Mouse (Mus musculus): ENCODE measurements around the gene Usp49. TPM values are rescaled to one million over a fixed set of nuclear protein-coding genes. Genes with fewer than 3 reads are reported as not detected.
"Not testable (repeated sequence)": the region's sequence is repeated elsewhere in the genome, so short reads cannot be mapped to it uniquely, and the experiment has no call there.

Usp49 gene
- total RNA-seq, 2 experiments from 2014 or later, result 9.9 to 11.6 TPM

DNA sequence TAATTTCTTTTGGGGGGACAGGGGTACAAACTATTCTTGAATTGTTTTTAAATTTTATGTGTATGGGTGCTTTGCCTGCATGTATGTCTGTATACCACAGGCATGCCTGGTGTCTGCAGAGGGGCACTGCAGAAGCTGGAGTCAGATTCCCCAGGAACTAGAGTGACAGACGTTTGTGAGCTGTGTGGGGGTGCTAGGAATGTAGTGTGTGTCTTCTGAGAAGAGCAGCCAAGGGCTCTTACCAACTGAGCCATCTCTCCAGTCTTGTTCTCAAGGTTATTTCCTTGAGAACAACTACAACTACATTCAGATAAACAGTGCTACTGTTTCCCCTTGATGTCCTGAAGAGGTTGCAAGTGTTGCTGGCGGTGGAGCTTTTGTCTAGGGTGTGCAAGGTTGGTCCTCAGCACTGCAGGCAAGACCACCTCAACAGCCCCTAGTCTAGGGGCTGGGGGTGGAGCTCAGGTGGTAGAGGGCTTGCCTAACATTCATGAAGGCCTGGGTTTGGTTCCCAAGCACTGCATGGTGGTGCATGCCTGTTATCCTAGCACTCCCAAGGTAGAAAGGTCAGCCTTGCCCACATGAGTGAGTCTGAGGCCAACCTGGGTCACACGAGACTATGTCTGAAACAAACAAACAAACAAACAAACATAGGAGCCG is 1.8 kb downstream of the Usp49 start:
- intact Hi-C loops (cut with DNase I), result no loop called here

DNA sequence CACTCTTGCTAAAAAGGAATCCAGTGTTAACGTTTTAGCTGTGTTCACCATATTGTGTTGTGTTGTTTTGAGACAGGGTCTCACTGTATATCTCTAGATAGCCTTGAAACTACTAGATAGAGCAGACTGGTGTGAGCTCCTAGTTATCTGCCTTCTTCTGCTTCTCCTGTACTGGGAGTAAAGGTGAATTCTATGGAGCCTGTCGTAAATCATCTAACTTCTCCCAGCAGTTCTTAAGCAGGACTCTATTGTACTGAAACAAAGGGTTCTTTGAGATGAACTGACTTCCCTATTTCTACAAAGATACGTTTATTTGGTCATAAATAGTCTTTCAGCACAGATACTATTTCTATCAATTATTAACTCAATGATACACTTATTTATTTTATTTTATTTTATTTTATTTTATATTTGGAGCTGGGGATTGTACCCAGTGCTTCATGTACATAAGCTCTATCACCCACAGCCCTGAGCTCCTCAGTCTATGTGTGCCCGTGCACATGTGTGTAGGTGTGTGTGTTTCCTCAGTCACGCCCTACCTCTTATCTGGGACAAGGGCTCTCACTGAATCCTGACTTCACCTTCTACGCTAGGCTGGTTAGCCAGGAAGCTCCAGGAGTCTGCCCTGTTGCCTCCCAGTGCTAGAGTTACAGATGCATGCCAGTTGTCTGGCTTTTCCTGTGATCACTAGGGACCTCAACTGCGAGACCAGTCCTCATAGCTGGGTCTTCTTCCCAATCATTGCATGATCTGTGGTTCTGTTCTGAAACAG is 3.7 kb downstream of the Usp49 start:
- DNase-seq (ENCODE audit: low spot score in 2 of 2), result no peak

More for the DNA sequence above, 1.8 kb downstream of the Usp49 start:
- no peak for DNase-seq (ENCODE audit: low spot score in 2 of 2)

DNA sequence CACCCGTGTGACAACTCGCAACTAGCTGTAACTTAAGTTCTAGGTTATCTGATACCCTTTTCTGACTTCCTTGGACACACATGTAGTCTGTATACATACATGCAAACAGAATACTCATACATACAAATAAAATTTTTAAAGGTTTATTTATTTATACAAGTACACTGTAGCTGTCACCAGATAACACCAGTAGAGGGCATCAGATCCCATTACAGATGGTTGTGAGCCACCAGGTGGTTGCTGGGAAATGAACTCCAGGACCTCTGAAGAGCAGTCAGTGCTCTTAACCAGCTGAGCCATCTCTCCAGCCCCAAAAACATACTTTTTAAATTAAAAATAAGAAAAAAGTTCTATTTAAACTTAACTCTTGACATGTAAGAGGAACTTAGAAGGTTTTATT is 12.5 kb downstream of the Usp49 start:
- DNase-seq (ENCODE audit: low spot score in 2 of 2), result no peak

More for the DNA sequence above, 3.7 kb downstream of the Usp49 start:
- intact Hi-C loops (cut with DNase I), result no loop called here

DNA sequence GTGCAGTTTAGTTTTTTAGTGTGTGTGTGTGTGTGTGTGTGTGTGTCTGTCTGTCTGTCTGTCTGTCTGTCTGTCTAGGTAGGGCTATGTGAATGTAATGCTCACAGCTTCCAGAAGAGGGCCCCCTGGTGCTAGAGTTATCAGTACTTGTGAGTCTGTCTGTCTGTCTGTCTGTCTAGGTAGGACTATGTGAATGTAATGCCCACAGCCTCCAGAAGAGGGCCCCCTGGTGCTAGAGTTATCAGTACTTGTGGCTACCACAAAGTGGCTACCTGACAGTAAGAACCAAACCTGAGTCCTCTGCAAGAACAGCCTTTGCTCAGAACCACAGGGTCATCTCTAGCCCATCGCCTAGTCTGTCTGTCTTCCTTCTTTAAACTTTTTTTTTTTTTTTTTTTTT is 16.2 kb downstream of the Usp49 start:
- peak; percentile 27 to 58 for DNase-seq (ENCODE audit: low spot score in 2 of 2)
- intact Hi-C loops (cut with DNase I), result loop anchor here (1.0 kb wide), 1 partner anchor 30 kb away; no protein-coding TSS in a partner anchor

More for the DNA sequence above, 12.5 kb downstream of the Usp49 start:
- intact Hi-C loops (cut with DNase I), result no loop called here

DNA sequence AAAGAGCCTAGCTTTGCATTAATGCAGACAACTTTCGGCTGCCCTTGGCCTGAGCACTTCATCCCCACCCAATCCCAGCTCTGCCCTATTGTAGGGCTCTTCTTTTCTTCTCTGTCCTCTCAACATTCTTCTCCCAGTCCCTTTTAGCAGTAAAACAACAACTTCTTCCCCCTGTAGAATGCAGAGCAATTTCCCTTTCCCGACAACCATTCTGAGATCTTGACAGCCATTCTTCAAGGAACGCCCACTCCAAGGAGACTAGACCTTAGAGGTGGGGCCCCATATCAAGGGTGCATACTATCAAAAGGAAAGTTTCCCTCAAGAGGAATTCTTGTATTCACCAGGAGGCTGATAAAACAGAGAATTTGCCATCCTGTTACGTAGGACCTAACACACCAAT is 18.5 kb downstream of the Usp49 start:
- intact Hi-C loops (cut with DNase I), result no loop called here
- DNase-seq (ENCODE audit: low spot score in 2 of 2), result no peak

DNA sequence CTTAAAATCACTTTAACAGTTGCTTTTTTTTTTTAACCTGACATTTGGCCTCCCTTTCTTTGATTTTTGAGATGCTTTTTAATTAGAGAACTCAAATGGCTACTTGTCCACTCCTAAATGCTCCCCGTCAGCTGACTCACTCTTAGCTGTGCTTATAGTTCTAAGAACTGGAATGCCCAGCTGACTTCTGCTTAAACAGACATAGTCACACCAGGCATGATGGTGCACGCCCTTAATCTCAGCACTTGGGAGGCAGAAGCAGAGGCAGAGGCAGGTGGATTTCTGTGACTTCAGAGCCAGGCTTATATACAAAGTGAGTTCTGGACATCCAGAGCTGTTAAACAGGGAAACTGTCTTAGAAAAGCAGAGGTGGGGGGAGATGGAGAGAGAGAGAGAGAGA is 21.5 kb downstream of the Usp49 start:
- no peak for DNase-seq (ENCODE audit: low spot score in 2 of 2)
- intact Hi-C loops (cut with DNase I), result no loop called here

DNA sequence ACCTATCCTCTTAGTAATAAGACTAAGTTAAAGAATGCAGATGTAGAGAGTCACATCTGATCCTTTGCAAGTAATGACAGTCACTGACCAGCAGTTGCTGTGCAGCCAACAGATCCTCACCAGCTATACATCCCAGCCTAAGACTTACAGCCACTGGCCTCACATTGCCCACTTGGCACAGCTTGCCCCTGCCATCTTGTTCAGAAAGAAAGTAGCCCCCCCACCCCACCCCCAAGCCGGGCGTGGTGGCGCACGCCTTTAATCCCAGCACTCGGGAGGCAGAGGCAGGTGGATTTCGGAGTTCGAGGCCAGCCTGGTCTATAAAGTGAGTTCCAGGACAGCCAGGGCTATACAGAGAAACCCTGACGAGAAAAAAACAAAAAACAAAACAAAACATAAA is 23.9 kb downstream of the Usp49 start:
- intact Hi-C loops (cut with DNase I); DNase-seq (ENCODE audit: low spot score in 2 of 2): not testable (repeated sequence)

DNA sequence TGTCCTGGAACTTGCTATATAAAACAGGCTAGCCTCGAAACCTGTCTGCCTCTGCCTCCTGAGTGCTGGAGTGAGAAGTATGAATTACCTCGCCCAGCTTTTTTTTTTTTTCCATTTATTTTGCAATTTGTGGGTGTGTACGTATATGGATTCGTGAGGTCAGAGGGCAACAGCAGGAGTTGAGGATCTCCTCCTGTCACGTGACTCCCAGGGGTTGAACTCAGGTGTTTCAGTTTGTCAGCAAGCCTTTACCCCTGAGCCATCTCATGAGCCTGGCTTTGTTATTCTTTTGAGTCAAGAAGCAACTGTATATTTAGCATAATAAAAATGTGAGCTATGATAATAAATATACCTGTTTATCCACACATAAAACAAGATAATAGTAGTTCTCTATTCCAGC is 25.2 kb downstream of the Usp49 start:
- intact Hi-C loops (cut with DNase I), result no loop called here

DNA sequence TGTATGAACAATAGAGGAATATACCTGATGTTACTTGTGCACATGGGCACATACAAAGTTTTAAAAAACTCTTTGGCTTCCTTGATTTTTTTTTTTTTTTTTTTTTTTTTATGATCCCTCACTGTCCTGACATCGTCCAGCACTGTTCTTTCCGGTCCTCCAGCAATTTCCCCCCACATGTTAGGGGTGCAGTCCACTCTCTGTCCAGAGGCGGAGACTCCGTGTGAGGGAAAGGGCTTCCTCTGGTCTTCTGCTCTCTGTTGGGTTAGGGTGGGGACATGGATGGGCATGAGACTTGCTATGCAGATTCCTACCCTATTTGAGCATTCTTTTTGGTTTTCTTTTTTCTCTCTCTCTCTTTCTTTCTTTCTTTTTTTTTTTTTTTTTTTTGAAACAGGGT is 27.4 kb downstream of the Usp49 start:
- intact Hi-C loops (cut with DNase I), result no loop called here
- no peak for DNase-seq (ENCODE audit: low spot score in 2 of 2)

More for the DNA sequence above, 25.2 kb downstream of the Usp49 start:
- no peak for DNase-seq (ENCODE audit: low spot score in 2 of 2)

DNA sequence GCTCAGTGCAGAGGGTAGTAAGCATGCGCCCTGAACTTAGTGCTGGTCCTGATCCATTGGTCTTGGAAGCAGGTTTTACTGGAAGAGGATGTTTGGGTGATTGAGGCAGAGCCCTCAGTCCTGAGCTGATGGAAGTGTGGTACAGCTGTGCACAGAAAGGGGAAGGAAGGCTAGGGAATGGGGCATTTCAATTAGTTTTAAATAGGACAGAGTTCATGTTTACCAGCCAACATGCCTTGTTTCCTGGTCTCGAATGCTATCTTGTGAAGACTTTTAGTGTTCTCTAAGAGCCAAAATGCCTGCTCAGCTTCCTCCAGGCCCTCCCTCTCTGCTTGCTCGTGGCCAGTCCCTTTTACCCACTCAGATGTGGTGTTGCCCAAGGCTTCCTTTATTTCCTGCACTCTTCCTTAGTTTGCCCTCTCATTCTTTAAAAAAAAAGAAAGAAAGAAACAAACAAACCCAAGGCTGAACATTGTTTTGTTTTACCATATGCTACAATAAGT is 28.3 kb downstream of the Usp49 start:
- intact Hi-C loops (cut with DNase I), result no loop called here
- no peak for DNase-seq (ENCODE audit: low spot score in 2 of 2)

DNA sequence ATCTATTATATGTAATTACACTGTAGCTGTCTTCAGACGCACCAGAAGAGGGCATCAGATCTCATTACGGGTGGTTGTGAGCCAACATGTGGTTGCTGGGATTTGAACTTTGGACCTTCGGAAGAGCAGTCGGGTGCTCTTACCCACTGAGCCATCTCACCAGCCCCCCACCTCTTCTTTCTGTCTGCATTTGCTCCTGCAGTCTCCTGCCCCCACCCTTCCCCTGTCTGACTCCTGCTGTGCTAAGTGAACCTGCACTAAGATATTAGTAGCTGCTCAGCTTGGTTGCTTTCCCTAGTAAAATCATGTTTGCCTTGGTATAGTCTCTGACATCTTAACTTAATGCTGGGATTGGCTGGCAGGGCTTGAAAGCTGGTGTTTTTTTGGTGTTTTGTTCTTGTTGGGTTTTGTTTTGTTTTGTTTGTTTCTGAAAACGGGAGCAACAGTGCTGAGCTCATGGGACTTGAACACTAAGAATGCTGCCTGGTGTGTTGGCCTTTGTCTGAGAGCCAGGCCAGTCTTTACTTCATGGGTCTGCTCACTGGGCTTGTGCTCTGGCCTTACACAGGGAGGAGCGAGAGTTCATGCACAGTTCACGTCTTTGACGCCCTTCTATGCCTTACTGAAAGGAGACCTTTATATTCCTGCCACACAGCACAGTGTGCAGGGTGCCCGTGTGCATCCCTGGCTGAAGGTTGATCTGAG is 32.7 kb downstream of the Usp49 start:
- intact Hi-C loops (cut with DNase I), result no loop called here

DNA sequence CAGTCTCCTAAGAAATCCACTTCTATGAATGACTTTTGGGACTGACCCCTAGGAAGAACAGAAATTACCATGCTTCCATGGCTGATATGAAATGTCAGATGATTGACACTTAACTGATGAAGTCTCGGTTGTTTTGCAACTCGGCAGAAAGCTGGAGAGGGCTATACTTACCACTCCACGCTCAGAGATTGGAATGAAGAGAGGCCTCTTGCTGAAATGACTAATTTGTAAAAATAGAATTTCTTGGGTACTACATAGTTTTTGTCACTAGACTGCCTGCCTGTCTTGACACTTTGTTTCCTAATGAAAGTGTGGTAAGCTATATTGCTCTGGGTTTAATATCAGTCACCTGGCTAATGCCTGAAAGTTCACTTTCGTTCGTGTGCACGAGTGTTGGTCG is 34.0 kb downstream of the Usp49 start:
- intact Hi-C loops (cut with DNase I), result no loop called here
- no peak for DNase-seq (ENCODE audit: low spot score in 2 of 2)

More for the DNA sequence above, 32.7 kb downstream of the Usp49 start:
- DNase-seq (ENCODE audit: low spot score in 2 of 2), result no peak

DNA sequence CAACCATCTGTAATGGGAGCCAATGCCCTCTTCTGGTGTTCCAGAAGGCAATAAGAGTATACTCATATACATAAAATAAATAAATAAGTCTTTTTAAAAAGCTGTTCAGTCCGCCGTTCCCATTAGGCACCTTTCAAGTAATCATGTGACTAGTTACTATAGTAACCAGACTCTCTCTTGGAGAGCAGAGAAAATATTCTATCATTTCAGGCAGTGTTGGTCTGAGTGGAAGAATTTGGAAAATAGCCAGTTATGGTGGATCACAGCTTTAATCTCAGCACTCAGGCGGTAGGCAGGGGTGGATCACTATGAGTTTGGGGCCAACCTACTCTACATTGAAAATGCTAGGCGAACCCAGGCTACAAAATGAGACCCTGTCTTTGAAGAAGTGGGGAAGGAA is 38.7 kb downstream of the Usp49 start:
- DNase-seq (ENCODE audit: low spot score in 2 of 2), result no peak
- intact Hi-C loops (cut with DNase I), result no loop called here

DNA sequence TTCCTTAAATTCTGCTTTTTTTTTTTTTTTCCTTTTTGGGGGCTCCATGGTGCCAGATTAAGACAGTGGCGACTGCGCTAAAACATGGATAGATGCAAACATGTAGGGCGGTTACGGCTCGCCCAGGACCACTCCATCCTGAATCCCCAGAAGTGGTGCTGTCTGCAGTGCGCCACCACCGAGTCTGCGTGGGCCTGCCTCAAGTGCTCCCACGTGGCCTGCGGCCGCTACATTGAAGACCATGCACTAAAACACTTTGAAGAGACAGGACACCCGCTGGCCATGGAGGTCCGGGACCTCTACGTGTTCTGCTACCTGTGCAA is 41.5 kb downstream of the Usp49 start:
- intact Hi-C loops (cut with DNase I), result no loop called here
- peak in 1 of 2 experiments; percentile 48 for DNase-seq (ENCODE audit: low spot score in 2 of 2)

DNA sequence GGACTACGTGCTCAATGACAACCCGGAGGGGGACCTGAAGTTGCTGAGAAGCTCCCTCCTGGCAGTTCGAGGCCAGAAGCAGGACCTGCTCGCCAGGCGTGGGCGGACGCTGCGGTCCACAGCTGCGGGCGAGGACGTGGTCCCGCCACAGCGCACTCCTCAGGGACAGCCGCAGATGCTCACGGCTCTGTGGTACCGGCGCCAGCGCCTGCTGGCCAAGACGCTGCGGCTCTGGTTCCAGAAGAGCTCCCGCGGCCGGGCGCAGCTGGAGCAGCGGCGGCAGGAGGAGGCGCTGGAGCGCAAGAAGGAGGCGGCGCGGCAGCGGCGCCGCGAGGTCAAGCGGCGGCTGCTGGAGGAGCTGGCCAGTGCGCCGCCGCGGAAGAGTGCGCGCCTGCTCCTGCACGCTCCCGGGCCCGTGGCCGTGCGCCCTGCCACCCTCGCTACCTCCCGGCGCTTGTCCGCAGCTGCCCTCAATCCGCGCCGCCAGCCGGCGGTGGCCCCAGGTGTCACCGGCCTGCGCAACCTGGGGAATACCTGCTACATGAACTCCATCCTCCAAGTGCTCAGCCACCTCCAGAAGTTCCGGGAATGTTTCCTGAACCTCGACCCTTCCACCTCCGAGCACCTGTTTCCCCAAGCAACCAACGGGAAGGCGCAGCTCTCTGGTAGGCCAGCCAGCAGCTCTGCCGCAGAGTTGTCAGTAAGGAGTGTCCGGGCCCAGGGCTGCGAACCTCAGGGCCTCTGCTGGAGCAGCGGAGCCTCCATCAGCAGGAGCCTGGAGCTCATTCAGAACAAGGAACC is 42.0 kb downstream of the Usp49 start:
- intact Hi-C loops (cut with DNase I), result no loop called here
- peak; percentile 53 to 57 for DNase-seq (ENCODE audit: low spot score in 2 of 2)

DNA sequence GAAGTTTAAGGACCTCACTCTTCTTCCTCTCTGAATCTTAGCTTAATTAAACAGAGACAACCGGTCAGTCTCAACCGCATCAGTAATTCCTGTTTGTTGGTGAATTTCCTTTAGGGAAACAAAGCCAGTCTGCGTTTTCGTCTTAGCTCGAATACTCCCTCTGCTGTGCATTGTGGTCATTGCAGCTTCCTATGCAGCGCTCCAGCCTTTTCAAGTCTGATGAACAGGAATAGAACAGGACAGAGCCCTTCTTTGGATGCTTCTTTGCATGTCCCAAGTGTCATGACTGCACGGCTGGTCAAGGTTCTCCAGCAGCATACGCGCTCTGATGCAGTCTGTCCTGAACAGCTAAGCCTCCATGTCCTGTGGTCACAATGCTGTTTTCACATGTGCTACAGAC is 46.1 kb downstream of the Usp49 start:
- peak; percentile 79 to 85 for DNase-seq (ENCODE audit: low spot score in 2 of 2)
- intact Hi-C loops (cut with DNase I), result loop anchor here (1.0 kb wide), 1 partner anchor 30 kb away; no protein-coding TSS in a partner anchor

DNA sequence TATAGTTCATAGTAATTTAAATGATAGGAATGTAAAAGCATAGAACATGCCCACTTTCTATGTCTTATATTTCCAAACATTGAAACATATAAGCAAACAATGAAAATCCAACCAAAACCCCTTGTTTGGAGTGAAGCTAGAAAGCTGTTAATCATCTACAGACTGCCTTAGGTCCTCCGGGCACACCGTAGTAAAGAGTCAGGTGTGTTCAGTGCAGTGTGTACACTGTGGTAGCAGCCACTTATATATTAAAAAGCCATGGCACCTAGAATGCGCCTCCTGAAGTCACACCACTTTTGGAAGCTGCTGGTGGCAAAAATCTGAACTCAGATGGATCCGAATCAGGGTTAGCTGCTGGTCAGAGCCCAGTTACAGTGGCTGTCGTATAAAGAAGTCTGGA is 47.7 kb downstream of the Usp49 start:
- intact Hi-C loops (cut with DNase I), result no loop called here
- DNase-seq (ENCODE audit: low spot score in 2 of 2), result no peak

DNA sequence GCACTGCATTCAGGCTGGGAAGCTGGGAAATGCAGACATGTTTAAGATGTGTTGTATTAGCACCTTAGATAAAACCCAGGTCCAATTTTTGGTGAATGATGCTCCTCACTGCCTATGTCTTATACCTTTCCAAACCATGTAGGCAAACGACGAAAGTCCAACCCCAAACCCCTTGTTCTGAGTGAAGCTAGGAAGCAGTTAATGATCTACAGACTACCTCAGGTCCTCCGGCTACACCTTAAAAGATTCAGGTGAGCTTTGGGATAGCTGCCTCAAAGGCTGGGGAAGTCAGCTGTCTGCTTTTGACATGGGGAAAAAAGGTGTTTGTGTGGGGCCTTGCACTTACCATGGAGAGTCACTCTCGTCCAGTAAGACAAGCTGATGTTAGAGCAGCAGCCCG is 48.2 kb downstream of the Usp49 start:
- intact Hi-C loops (cut with DNase I), result no loop called here
- DNase-seq (ENCODE audit: low spot score in 2 of 2), result no peak

DNA sequence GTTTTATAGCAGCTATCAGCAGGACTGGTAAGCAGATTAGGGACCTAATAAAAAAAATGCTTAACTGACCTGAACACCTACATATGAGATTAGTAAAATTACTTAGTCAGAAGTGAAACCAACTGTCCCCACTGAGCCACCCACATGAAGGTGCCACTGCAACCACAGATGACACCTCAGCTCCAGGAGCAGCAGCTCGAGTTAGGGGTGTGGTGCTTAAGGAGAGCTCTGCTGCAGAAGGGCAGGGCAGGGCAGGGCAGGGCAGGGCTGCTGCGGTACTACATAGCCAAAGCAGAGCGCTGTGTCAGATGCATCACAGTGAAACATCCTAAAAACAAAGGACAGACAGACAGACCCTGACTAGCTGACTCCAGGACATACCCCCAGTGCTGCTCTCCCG is 52.3 kb downstream of the Usp49 start:
- intact Hi-C loops (cut with DNase I), result no loop called here
- DNase-seq (ENCODE audit: low spot score in 2 of 2), result no peak
